Mouse (Mus musculus): ENCODE results near the gene Zfp444.

Gene Zfp444

GRCm38 (mm10) chr7:6172006-6172649 is at the start of gene Zfp444:
TSS of gene Zfp444 (plus strand) at chr7:6172226.
- peak; percentile 95 for DNase-seq (ENCODE audit: low spot score)

- DNase-seq (ENCODE audit: low spot score): peak; percentile 77
Measured at GRCm38 (mm10) chr7:6126690-6127448, 45.2 kb upstream of the Zfp444 start.

GRCm38 (mm10) chr7:6130346-6130745 is 41.7 kb upstream of the Zfp444 start:
- DNase-seq (ENCODE audit: low spot score): no peak

- DNase-seq (ENCODE audit: low spot score): no peak
Measured at GRCm38 (mm10) chr7:6132646-6133045, 39.4 kb upstream of the Zfp444 start.

GRCm38 (mm10) chr7:6136497-6136896 is 35.5 kb upstream of the Zfp444 start:
- no peak for DNase-seq (ENCODE audit: low spot score)

- DNase-seq (ENCODE audit: low spot score): no peak
Measured at GRCm38 (mm10) chr7:6139295-6139694, 32.7 kb upstream of the Zfp444 start.

GRCm38 (mm10) chr7:6143991-6144531 is 28.0 kb upstream of the Zfp444 start:
- DNase-seq (ENCODE audit: low spot score): no peak

- no peak for DNase-seq (ENCODE audit: low spot score)
Measured at GRCm38 (mm10) chr7:6145423-6146188, 26.4 kb upstream of the Zfp444 start.

GRCm38 (mm10) chr7:6146194-6146981 is 25.6 kb upstream of the Zfp444 start:
- DNase-seq (ENCODE audit: low spot score): no peak

GRCm38 (mm10) chr7:6146982-6147325 is 25.1 kb upstream of the Zfp444 start:
- no peak for DNase-seq (ENCODE audit: low spot score)

- no peak for DNase-seq (ENCODE audit: low spot score)
Measured at GRCm38 (mm10) chr7:6147688-6148087, 24.3 kb upstream of the Zfp444 start.

- no peak for DNase-seq (ENCODE audit: low spot score)
Measured at GRCm38 (mm10) chr7:6151266-6151665, 20.8 kb upstream of the Zfp444 start.

GRCm38 (mm10) chr7:6152036-6152435 is 20.0 kb upstream of the Zfp444 start:
- DNase-seq (ENCODE audit: low spot score): no peak

GRCm38 (mm10) chr7:6153131-6153530 is 18.9 kb upstream of the Zfp444 start:
- DNase-seq (ENCODE audit: low spot score): no peak

GRCm38 (mm10) chr7:6154164-6154563 is 17.9 kb upstream of the Zfp444 start:
- no peak for DNase-seq (ENCODE audit: low spot score)

- DNase-seq (ENCODE audit: low spot score): peak; percentile 66
Measured at GRCm38 (mm10) chr7:6155031-6155872, 16.8 kb upstream of the Zfp444 start.

- DNase-seq (ENCODE audit: low spot score): peak; percentile 87
Measured at GRCm38 (mm10) chr7:6155901-6156411, 16.1 kb upstream of the Zfp444 start, which contains the start of gene Zfp787. TSS of gene Zfp787 (minus strand) at chr7:6155997.

GRCm38 (mm10) chr7:6156901-6157472 is 15.0 kb upstream of the Zfp444 start:
- DNase-seq (ENCODE audit: low spot score): no peak

- DNase-seq (ENCODE audit: low spot score): no peak
Measured at GRCm38 (mm10) chr7:6157479-6157878, 14.5 kb upstream of the Zfp444 start.

GRCm38 (mm10) chr7:6159604-6160003 is 12.4 kb upstream of the Zfp444 start:
- no peak for DNase-seq (ENCODE audit: low spot score)
